Mouse (Mus musculus): ENCODE data around the gene Rbp7.

- no peak for TF ChIP-seq EP300 (IDR thresholded peaks at IDR 0.05; ENCODE audit: insufficient read depth, low read depth, low read length)
- TF ChIP-seq CTCF (IDR thresholded peaks at IDR 0.05; ENCODE audit: low read depth, low read length), result peak; percentile 35
- no peak for TF ChIP-seq POLR2A (IDR thresholded peaks at IDR 0.05; ENCODE audit: insufficient read depth, low read length)
Measured at GRCm38 (mm10) chr4:149454879-149455278, at the start of gene Rbp7.
